Mouse (Mus musculus) spleen, adult 2 months (tissue): ENCODE data around the gene Rreb1.
A peak's percentile ranks its signal among the peaks of the same experiment; 100 is the strongest.

Experiments
- CTCF ChIP-seq: fragments of 200-500 bp; IDR thresholded peaks from 2 replicates; pipeline ENCODE4 v1.5.1; 2011; ENCODE audit warnings: mild to moderate bottlenecking, inconsistent platforms; ENCODE audit not compliant: insufficient read depth, insufficient read length, insufficient replicate concordance; ENCODE audit errors: extremely low read depth
- POLR2A ChIP-seq: fragments of 200-500 bp; IDR thresholded peaks from 2 replicates; pipeline ENCODE4 v1.6.1; 2011; ENCODE audit warnings: low read depth, low read length, inconsistent platforms

- TF ChIP-seq POLR2A (no peak), CTCF (peak; percentile 80; the same call in 1 of the 2 replicates)
These were observed 168.5 kb downstream of the Rreb1 start for GRCm38 (mm10) chr13:37946734-37947133.
